Mouse (Mus musculus): ENCODE data around the gene Gng7. TPM values are rescaled to one million over a fixed set of nuclear protein-coding genes. Genes with fewer than 3 reads are reported as not detected.

Gng7 gene
- total RNA-seq, 4 experiments from 2014 or later: 1.1 to 2.7 (median 1.7) TPM

DNA sequence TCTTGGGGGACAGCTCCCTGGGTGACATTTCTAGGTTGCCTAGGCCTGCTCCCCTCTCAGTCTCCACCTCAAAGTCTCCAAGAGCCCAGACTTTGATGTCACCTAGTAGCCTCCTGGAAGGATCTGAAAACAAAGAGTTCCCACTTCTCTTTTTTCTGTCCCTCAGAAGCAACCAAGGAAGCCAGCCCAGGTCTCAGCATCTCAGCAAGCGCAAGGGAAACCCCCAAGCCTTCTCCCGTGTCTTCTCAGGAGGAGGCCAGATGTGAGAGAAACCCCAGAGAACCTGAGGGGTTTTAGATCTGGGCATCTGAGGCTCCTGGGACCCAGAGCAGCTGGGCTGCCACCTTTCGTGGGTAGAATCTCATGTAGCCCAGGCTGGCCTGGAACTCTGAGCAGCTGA, 45.4 kb downstream of the Gng7 start:
- no peak for DNase-seq (ENCODE audit: low spot score in 2 of 2)

DNA sequence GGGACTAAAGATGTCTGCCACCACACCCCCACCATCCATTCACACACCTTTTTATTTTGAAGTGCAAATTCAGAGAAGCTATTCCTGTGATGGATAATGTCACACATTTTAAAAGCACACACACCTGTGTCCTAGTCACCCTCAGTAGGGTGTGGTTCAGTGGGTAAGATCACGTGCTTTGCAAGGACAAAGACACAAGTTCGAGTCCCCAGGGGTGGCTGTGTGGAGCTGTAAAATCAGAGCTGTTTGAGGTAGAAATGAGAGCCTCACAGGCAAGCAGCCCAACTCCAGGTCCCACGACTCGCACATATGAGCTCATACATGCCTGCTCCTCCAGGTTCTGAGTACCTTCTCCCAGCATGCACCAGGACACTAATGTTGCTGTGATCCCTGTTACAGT, 46.6 kb downstream of the Gng7 start:
- no peak for DNase-seq (ENCODE audit: low spot score in 2 of 2)

DNA sequence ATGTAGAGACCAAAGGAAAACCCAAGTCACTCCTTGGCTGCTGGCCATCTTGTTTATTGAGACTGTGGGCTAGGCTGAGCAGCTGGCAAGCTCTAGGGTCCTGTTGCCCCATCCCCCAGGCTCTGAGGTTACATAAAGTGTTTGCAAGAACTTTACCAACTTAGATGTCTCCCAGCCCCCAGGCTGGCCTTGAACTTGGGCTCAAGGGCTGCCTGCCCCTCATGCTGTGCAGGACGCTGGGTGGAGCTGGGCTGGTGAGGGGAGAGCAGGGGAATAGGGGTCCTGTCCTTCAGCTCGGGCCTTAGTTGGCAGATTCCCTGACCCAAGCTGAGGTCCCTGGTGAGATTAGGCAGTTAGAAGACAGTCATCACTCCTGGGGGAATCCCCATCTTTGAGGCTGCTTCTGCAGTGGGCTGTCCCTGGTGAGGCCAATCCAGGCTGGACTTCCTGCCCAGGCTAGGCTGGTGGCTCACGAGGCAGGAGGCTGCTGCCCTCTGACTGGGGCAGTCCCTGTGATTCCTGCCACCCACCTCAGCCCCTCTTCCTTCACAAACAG, 47.6 kb downstream of the Gng7 start:
- no peak for DNase-seq (ENCODE audit: low spot score in 2 of 2)

DNA sequence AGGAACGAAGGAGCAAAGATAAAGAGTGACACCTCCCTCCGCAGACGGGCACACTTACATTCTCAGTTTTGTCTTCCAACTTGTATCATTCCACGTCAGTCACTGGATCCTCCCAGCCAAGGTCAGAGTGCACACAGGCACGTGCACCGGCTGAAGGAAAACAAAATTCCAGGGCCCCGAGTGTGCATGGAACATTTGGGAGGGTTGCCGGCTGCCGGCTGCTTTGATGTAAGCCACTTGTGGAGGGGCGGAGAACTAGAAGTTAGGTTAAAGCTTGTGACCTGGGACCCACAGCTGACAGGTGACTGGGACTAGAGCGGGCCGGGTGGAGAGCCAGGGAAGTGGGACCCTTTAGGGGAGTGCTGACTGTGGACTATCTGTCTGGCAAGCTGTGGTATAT, 48.4 kb downstream of the Gng7 start:
- DNase-seq (ENCODE audit: low spot score in 2 of 2): no peak

DNA sequence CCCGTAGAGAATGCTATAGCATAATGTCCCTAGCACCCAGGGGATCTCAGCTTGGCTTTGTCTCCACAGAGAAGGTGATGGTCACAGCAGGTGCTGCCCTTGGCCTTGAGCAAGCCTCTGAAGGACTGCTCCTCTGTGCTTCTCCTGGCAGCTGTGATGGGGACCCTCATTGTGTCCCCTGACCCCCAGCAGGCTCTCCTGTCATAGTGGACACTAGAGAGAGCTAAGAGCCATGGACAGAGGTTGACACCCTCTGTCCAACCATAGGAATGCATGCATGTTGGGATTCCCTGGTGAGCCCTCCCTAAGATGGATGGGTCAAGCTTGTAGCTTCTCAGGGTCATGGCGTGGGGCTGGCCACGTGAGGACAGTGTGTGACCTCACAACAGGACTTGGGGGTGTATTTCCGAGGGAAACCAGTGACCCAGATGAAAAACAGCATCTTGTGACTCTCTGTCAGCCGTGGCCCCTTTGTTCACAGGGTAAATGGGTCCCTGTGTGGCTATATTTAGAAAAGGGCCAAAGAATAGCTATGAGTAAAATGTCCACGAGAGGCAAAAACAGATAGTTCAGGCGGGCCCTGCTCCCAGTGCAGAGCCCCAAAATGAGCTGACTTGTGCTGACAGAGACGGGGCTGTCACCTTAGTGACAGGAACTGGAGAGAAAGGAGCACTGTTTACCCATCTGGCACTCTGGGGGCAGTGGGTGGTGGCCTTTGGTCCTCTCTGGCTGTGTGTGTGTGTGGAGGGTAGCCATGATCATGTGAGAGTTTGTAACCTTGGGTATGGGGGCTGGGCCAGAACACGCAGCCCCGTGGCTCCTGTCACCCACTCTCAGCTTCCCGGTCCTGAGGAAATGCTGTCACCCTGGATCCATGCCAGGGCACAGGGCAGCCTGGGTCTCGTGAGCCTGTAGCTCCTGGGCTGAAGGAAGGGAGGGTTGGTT, 51.4 kb downstream of the Gng7 start:
- no peak for DNase-seq (ENCODE audit: low spot score in 2 of 2)

DNA sequence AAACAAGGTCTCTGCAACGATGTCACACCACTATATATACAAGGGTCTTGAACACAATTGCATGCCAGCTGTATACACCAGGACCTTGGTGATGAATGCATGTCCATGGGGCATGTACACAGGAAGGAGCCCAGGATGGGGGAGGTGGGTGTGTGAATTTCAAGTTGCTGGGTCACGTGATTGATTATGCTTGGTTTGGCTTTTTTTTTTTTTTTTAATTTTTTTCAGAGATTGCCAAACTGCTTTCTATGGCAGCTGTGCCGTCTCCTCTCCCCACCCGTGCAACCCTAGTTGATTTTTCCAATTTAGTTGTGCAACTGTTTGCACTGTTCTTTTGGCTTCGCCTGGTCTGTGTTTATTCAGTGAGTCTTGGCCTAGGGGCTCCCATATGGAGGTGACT, 52.2 kb downstream of the Gng7 start:
- no peak for DNase-seq (ENCODE audit: low spot score in 2 of 2)

DNA sequence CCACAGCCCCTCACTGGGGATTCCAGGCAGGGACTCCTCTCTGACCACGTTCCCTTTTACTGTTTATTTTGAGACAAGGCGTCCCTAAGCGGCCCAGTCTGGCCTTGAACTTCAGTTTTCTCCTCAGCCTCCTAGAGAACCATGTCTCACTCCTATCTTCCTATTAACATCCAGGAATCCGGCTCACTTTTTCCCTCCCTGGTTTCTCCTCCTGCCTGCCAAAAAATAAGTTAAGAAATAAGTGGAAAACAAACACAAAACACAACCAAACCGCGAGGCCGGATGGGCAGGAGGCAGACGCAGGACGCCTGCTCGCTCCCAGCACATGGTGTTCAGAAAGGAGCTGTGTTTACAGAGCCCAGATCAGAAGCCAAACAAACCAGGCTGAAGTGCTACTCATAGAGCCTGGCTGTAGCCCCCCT, 52.7 kb downstream of the Gng7 start:
- no peak for DNase-seq (ENCODE audit: low spot score in 2 of 2)

DNA sequence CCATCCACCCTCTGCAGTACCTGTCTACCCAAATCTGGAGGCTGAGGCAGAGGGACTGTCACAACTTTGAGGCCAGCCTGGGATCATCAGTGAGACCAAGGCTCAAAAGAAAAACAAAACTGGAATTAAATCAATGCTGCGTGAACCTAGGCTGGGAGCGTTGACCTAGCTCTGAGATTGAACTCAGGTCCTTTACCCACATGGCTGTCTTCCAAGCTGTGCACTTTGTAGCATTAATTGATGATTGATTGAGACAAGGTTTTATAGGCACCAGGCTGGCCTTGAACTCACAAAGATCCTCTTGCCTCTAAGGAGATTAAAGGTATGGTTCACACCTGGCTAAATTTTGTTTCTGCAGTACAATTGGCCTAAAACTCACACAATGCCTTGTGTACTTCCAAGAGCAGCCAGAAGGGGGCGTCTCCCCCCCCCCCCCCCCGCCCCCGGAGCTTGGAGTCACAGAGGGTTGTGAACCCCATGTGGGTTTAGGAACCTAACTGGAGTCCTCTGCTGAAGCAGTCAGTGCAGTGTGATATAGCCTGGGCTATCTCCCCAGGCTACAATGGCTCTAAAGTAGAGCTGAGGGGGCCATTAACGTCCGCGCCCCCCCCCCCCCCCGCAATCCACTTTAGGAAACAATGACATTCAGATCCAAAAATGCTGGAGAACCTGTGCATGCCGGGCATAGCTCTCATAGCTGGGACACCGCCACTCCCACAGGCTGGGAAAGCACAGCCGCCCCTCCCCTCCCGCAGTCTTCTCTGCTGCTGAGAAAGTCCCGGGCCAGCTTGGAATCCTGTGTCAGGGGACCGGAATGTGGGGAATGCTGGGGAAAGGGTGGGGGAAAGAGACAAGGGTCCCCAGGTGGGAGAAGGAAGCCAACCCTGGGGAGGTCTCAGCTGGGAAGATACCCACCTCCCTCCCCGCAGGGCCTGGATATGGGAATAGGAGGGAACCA, 53.9 kb downstream of the Gng7 start:
- no peak for DNase-seq (ENCODE audit: low spot score in 2 of 2)

DNA sequence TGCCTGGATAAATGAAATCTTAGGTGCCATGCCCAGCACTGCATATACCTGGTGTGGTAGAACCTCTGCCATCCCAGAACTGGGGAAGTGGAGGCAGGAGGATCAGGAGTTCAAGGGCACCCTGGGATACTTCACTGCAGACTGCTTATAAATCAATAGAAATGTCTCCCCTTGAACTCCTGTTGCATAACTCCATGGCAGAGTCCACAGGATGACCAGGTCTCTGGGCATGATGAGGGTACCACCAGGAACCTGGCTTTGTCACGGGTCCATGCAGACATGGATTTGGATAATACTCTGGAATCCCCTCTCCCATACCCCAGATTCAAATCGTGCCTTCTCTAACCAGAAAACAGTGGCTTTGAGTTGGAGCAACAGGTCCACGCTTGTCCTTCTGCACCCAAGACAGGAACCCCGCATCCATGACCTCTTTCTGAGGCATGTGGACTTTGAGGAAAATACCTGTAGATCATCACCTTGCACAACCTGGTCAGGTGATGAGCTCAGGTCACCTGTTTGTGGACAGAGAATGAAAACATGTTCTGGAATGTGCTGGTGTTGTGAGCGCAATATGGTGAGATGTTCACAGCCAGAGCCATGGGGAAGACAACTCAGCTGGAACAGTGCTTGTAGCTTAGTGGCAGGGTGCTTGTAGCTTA, 55.6 kb downstream of the Gng7 start:
- DNase-seq (ENCODE audit: low spot score in 2 of 2): no peak

DNA sequence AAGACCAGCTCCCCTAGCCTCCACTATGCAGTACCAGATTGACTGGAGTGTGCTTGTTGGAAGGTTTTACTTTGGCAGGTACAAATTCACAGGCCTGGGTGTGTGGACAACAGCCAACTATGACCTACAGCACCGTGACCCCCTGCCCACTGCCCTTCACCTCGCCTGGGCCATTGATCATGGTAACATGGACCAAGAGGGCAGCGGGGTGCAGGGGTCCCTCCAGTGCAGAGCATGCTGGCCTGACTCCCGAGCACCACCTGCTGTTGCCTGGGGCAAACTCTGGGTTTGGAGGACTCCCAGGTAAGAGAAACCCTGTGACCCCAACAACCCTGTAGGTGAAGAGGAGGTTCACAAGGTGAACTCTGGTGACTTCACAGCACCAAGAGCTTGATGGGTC, 57.0 kb downstream of the Gng7 start:
- DNase-seq (ENCODE audit: low spot score in 2 of 2): no peak

DNA sequence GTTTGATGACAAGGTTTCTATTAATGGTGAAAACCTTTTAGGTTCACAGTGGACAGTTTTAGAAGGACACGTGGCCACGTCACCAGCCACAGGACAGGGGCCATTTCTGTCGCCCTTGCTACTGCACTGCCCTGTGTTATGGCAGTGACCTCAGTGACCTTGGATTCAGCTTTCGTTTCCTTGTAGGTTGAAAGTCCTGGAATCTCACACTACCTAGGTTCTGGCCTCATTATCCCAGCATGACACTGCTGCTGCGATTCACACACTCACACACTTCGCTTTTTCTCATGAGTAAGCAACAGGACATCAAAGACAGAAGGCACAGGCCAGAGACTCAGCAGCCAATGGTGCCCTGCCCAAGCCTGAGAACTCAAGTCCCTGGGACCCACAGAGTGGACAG, 57.8 kb downstream of the Gng7 start:
- no peak for DNase-seq (ENCODE audit: low spot score in 2 of 2)

DNA sequence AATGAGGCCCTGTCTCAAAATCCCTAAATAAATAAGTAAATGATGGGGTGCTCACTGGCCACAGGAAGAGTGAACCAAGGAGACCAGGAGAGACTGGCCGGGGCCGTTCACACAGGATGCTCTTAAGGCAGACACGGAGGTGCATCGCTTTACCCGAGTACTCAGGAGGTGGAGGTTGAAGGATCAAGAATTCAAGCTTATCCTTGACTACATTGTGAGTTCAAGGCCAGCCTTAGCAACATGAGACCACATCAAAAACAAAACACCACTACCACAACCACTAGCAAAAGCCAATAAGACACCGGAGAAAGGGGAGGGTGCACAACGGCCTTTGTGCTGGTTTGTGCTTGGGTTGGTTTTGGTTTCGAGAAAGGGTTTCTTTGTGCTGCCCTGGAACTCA, 58.4 kb downstream of the Gng7 start:
- DNase-seq (ENCODE audit: low spot score in 2 of 2): no peak

DNA sequence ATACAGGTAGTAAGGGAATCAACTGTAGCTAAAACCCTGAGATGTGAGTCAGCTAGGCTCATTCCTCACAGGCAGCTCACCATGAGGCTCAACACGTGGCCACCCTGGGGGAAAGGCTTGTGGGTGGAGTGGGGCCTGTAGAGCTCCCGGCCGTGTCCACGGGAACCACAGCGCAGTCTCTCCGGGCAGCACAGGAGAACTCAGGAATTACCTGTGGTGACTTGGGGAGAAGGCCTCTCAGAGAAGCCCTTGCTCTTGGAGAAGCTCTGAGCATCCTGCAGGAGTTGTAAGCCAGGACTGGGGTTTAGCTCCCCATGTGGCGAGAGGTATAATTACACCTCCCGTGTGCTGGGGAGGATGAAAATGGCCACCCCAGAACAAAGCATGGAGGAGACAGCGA, 59.2 kb downstream of the Gng7 start:
- no peak for DNase-seq (ENCODE audit: low spot score in 2 of 2)

DNA sequence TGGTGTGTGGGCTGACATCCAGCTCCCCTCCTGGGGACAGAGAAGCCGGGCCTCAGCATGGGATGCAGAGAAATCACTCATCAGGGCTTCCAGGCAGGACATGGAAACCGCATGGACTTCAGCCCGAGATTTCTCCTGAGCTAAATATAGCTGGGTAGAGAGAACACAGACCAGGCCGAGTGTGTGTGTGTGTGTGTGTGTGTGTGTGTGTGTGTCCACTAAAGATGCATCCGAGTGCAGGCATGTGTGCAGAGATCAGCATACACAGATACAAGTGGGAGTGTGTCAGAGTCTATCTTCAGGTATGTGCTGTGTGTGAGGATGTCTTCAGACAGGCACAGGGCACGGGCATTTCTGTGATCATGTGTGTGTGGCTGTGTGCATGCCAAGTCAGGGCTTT, 59.9 kb downstream of the Gng7 start:
- DNase-seq (ENCODE audit: low spot score in 2 of 2): peak; percentile 54 to 66

DNA sequence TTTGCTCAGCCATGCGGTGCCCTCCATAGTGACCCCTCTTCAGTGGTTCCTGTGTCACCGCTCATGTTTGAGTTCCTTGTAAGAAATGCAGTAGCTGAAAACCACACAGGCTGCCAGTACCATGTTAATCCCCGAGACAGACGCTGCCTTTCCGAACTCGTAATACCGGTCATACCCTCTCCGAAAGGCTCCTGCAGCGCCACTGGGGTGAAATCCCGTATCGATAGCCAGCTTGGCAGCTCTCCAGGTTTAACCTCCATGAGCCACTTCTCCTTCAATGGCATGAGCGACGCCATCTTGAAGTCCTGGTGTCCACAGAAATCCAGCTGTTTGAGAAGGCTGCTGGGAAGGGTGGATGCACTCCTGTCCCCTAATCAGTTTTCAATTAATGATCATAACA, 60.3 kb downstream of the Gng7 start:
- no peak for DNase-seq (ENCODE audit: low spot score in 2 of 2)

DNA sequence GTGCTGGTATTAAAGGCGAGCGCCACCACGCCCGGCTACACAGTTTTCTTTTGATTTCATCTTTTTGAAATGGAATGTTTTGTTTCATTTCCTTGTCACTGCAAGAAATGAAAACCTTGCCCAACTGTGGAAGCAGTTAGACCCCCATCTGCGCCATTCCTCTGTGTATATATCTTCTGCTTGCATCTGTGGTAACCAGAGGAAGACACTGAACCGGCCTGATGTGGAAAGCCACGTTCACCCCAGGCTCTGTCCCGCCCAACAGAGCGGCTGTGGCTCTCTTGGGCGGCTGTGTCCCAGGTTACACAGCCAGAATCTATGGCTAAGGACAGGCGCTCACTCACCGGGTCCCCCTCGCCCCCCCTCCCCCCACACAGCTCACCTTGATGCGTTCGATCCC, 62.3 kb downstream of the Gng7 start:
- DNase-seq (ENCODE audit: low spot score in 2 of 2): no peak

DNA sequence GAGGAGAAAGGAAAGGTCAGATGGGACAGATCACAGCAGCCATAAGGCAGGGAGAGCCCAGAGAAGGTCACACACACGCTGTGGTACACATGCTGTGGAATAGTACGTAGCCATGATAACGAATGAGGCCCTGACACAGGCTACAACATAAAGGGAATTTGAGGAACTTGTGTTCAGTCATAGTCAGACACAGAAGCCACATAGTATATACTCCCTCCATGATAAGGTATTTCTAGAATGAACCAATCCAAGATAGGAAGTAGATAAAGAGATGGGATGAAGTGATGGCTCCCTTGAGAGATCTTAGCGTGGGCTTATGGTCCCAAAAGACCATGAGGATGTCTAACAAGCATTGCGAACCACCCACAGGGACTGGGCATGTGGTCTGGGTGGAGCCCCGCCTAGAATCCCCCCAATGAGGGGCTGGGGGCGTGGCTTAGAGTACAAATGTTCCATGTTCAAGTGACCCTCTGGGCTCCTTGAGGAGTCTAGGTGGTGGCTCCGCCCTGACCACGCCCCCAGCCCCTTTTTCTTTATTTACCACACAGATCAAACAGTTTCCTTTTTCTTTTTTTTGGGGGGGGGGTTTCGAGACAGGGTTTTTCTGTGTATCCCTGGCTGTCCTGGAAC, 62.9 kb downstream of the Gng7 start:
- DNase-seq (ENCODE audit: low spot score in 2 of 2): no peak

DNA sequence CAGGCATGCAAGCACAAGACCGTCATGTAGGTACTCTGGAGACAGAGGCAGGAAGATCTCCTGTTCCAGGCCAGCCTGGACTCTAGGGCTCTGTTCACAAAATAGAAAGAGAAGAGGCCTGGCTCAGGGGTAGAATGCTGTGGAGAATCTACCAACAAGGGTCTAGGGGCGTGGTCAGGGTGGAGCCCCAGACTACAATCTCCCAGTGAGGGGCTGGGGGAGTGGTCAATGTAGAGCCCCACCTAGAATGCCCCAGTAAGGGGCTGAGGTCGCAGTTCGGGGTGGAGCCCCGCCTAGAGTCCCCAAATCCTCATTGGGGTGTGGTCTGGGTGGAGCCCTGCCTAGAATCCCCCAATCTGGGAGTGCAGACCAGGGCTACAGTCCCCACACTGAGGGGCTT, 64.4 kb downstream of the Gng7 start:
- no peak for DNase-seq (ENCODE audit: low spot score in 2 of 2)

DNA sequence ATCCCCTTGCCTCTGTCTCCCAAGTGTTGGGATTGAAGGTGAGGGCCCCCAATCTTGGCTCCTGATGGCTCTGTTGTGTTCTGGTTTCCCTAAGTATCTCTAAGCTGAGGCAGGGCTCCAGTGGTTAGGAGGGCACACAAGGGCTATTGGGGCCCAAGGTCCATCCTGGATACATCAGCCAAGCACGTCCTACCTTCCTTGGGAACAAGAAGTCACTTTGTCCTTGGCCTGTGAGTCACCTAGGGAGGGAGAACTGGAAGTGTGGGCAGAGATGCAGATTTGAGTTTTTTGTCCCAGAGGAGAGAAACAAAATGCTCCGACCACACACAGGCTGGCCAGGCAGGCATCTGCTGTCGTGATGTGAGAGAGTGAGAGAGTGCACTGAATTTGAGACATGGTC, 65.7 kb downstream of the Gng7 start:
- no peak for DNase-seq (ENCODE audit: low spot score in 2 of 2)

DNA sequence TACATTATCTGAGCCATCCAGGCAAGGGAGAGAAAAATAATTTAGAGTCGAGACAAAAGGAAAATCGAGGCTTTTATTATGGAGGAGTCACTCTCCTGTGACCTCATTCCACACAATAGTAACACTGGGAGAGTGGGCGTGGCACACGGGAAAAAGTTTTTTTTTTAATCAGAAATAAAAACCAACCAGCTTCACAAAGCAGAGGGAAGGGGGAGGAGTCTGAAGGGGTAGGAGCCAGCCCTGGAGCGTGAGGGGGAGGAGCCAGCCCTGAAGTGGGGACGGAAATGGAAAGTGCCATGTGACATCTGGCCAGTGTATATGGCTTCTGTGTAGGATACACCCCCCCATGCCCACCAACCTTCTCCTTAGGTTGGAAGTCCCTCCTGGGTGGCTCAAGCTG, 66.2 kb downstream of the Gng7 start:
- no peak for DNase-seq (ENCODE audit: low spot score in 2 of 2)

DNA sequence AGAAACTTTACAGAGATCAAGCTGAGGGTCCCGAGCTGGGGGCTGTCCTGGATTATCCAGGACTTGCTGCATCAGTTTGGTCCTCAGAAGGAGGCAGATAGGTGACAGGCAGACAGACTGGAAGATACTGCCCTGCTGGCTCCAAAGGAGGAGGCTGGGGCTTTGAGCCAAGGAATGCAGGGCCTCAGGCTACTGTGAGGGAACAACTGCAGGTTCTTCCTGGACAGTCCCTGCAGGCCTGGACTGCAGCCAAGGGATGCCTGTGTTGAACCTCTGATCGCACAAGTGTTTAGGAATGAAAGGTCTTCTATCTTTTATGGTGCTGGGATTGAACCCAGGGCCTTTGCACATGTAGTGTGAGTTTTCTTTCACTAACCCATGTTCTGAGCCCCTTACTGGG, 66.9 kb downstream of the Gng7 start:
- no peak for DNase-seq (ENCODE audit: low spot score in 2 of 2)

All from gastrocnemius, adult 8-10 months (tissue).